Mouse (Mus musculus): ENCODE data around the gene Wdr11. TPM values are rescaled to one million over a fixed set of nuclear protein-coding genes. Genes with fewer than 3 reads are reported as not detected.

The Wdr11 gene
- polyA plus RNA-seq (2015; fragmentation: Illumina TruSeq; extraction: RNeasy Lipid Tissue Mini Kit (QIAGEN cat#74804); ENCODE audit: insufficient read depth, low replicate concordance), result 32.0 TPM

GRCm38 (mm10) chr7:129591371-129592131, at the start of gene Wdr11:
Gene Wdr11 (plus strand): TSS chr7:129591863.

Measured in spleen, adult 10 weeks (tissue).